ENCODE assay signal across 18 mouse cellular contexts in genomic region chr17:50675231-50675630, GRCm38 (mm10).
DNase-seq lines count a peak whose midpoint lies in the region; ATAC-seq lines count a peak whose summit lies in the region.
"Had no signal": no experiment of that assay in that cellular context is flagged by ENCODE, and none has a peak within 500 bp of the region (broad histone marks: within the 10 kb centered on the region; RNA-seq: fewer than 3 reads in every experiment).

No protein-coding gene starts in this region.

- H3K9me3 ChIP-seq in midbrain, embryonic 11.5 days (ENCODE audit: control insufficient read depth, low read length): no peaks in the 10 kb centered on the region
- no peaks in the 10 kb centered on the region for H3K9me3 ChIP-seq in midbrain, embryonic 15.5 days
- H3K9me3 ChIP-seq: embryonic facial prominence, embryonic 13.5 days; forebrain, embryonic 12.5 days; midbrain, embryonic 13.5 days had no signal

- H3K27me3 ChIP-seq in midbrain, embryonic 11.5 days (ENCODE audit: control insufficient read depth, insufficient read depth, low read length): no peaks in the 10 kb centered on the region
- no peaks in the 10 kb centered on the region for H3K27me3 ChIP-seq in midbrain, embryonic 15.5 days (replicated peaks)
- H3K27me3 ChIP-seq: CH12.LX; embryonic facial prominence, embryonic 13.5 days; forebrain, embryonic 12.5 days; midbrain, embryonic 13.5 days had no signal

- peak; percentile 37 for DNase-seq in adrenal gland, adult 2 months
- DNase-seq in adrenal gland, postnatal 25 days: no peak
- DNase-seq in kidney, postnatal 10 days: peak; percentile 38
- DNase-seq in kidney, adult 11 months: no peak
- peak; percentile 78 for DNase-seq in midbrain, embryonic 11.5 days (ENCODE audit: low spot score, missing footprints)
- DNase-seq in urinary bladder, adult 18-20 months (ENCODE audit: low spot score in 2 of 2): no peak
- DNase-seq in thymus, postnatal 4 days: no peak
- DNase-seq: cerebellum, postnatal 36 days; heart, postnatal 4 days; left cerebral cortex, postnatal 4 days; right cerebral cortex, postnatal 14 days; thymus, adult 2 months had no signal

- no peaks in the 10 kb centered on the region for H3K36me3 ChIP-seq in midbrain, embryonic 11.5 days (ENCODE audit: control insufficient read depth, insufficient read depth, low read length)
- H3K36me3 ChIP-seq in midbrain, embryonic 15.5 days (replicated peaks): no peaks in the 10 kb centered on the region
- H3K36me3 ChIP-seq: embryonic facial prominence, embryonic 13.5 days; forebrain, embryonic 12.5 days; midbrain, embryonic 13.5 days had no signal

- no peaks in the 10 kb centered on the region for H3K4me1 ChIP-seq in midbrain, embryonic 11.5 days (ENCODE audit: control insufficient read depth, insufficient read depth, low read length)
- H3K4me1 ChIP-seq in midbrain, embryonic 15.5 days: peaks cover 5% of the 10 kb centered on the region; the same call in 1 of the 2 replicates
- H3K4me1 ChIP-seq: forebrain, embryonic 12.5 days had no signal

- no peak overlapping the region for H3K4me2 ChIP-seq in midbrain, embryonic 11.5 days
- H3K4me2 ChIP-seq in midbrain, embryonic 15.5 days: no peak overlapping the region
- H3K4me2 ChIP-seq: embryonic facial prominence, embryonic 13.5 days; forebrain, embryonic 12.5 days; heart, embryonic 11.5 days; midbrain, embryonic 13.5 days had no signal

- no peak for ATAC-seq in midbrain, embryonic 11.5 days (ENCODE audit: low FRiP score)
- ATAC-seq in midbrain, embryonic 15.5 days (replicated peaks): no peak
- ATAC-seq: midbrain, embryonic 13.5 days had no signal

- 92% methylated on average over 11 of the region's 11 CpGs for WGBS in midbrain, embryonic 11.5 days
- WGBS in midbrain, embryonic 15.5 days: 92% methylated on average over 11 of the region's 11 CpGs

- H3K4me3 ChIP-seq in midbrain, embryonic 11.5 days (ENCODE audit: low read depth, low read length): no peak overlapping the region
- H3K4me3 ChIP-seq in midbrain, embryonic 15.5 days: no peak overlapping the region
- H3K4me3 ChIP-seq: embryonic facial prominence, embryonic 13.5 days; forebrain, embryonic 12.5 days; midbrain, embryonic 13.5 days had no signal

- no peak overlapping the region for H3K9ac ChIP-seq in midbrain, embryonic 11.5 days (ENCODE audit: low read length)
- H3K9ac ChIP-seq in midbrain, embryonic 15.5 days: no peak overlapping the region
- H3K9ac ChIP-seq: embryonic facial prominence, embryonic 13.5 days; forebrain, embryonic 12.5 days; midbrain, embryonic 13.5 days had no signal

- no peak overlapping the region for H3K27ac ChIP-seq in midbrain, embryonic 11.5 days (ENCODE audit: low read depth, low read length)
- no peak overlapping the region for H3K27ac ChIP-seq in midbrain, embryonic 15.5 days
- H3K27ac ChIP-seq: embryonic facial prominence, embryonic 13.5 days; forebrain, embryonic 12.5 days; midbrain, embryonic 13.5 days had no signal

Comparison
In these comparisons a context has a peak if more than half of its experiments do, and no peak if none do; other contexts are left out.
1. DNase-seq: peak in adrenal gland, adult 2 months (single experiment), kidney, postnatal 10 days (single experiment) and midbrain, embryonic 11.5 days (single experiment); none in adrenal gland, postnatal 25 days (single experiment), kidney, adult 11 months (single experiment), urinary bladder, adult 18-20 months (0 of 2) and thymus, postnatal 4 days (single experiment).